Mouse (Mus musculus) kidney, embryonic 14.5 days (tissue): Measurements from ENCODE around the gene Myo10. TPM values are rescaled to one million over a fixed set of nuclear protein-coding genes. Genes with fewer than 3 reads are reported as not detected.

ENCODE experiments used
- ATAC-seq: fragments of 200-750 bp; cut with Nextera tagmentation; 2 replicates; pipeline ENCODE4 v1.8.0; 2017; ENCODE audit warnings: moderate number of reproducible peaks, mild to moderate bottlenecking, moderate TSS enrichment, moderate library complexity; ENCODE audit not compliant: low FRiP score, low TSS enrichment
- H3K27ac ChIP-seq: fragments of 300-500 bp; sonication (generic); 2 replicates; pipeline ENCODE4 v1.5.1; 2014; ENCODE audit warnings: low read depth, mild to moderate bottlenecking, low read length, moderate library complexity, mixed read lengths
- H3K27me3 ChIP-seq: fragments of 300-500 bp; sonication (generic); 2 replicates; pipeline ENCODE4 v1.6.1; 2014; ENCODE audit warnings: mild to moderate bottlenecking, low read length; ENCODE audit not compliant: control insufficient read depth, insufficient read depth
- H3K36me3 ChIP-seq: fragments of 300-500 bp; sonication (generic); 2 replicates; pipeline ENCODE4 v1.6.1; 2014; ENCODE audit warnings: low read length, mixed read lengths; ENCODE audit not compliant: control insufficient read depth, insufficient read depth
- H3K4me1 ChIP-seq: fragments of 300-500 bp; sonication (generic); 2 replicates; pipeline ENCODE4 v1.6.1; 2014; ENCODE audit warnings: low read length, mixed read lengths; ENCODE audit not compliant: control insufficient read depth, insufficient read depth
- H3K4me2 ChIP-seq: fragments of 300-500 bp; sonication (generic); replicated peaks from 2 replicates; pipeline ENCODE4 v1.6.1; 2014; ENCODE audit warnings: low read depth, mild to moderate bottlenecking, low read length
- H3K4me3 ChIP-seq: fragments of 300-500 bp; sonication (generic); 2 replicates; pipeline ENCODE4 v1.5.1; 2014; ENCODE audit warnings: mild to moderate bottlenecking, low read length
- H3K9ac ChIP-seq: fragments of 300-500 bp; sonication (generic); 2 replicates; pipeline ENCODE4 v1.6.1; 2014; ENCODE audit warnings: low read depth, mild to moderate bottlenecking, low read length, moderate library complexity
- H3K9me3 ChIP-seq: fragments of 300-500 bp; sonication (generic); 2 replicates; pipeline ENCODE4 v1.6.1; 2016; ENCODE audit warnings: low read length; ENCODE audit not compliant: control insufficient read depth
- WGBS: fragments of 180-500 bp; shearing (Covaris S2); extraction: QIAGEN DNeasy Blood & Tissue Kit; methylation state at CpG from one replicate; pipeline ENCODE4 v1.1.7; 2014; 5-methylcytosine and 5-hydroxymethylcytosine counted together
- polyA plus RNA-seq: library from polyadenylated mRNA; unstranded; fragments of >200 nt; fragmentation: Nextera tagmentation; extraction: Ambion mirVana; gene quantifications from 2 replicates; pipeline ENCODE4 v1.2.1, GENCODE M21; 2014

Gene Myo10
- polyA plus RNA-seq, 1 experiment from 2014 or later = 52.2 TPM

DNA sequence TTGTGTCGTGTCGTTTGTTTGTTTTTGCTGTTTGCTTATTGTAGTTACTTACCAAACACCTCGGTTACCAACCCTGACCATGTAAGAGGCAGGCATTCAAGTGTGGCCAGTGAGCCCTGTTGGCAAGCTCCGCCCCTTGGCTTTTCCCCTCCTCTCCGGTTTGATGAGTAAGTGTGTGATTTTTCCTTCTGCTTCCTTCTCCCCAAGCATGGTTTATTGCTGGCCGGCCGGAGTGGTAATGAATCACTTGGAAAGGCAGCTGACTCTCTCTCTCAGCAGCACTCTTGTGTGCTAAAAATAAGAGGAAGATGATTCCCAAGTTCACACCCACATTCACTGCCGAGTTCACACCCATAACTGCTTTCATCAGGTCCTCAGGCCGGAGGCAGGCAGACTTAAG lies 15.4 kb downstream of the Myo10 start:
- 35% methylated on average over 9 of the region's 9 CpGs for WGBS
- Histone ChIP-seq H3K9me3 (no peaks in the 10 kb centered on the region), H3K36me3 (no peaks in the 10 kb centered on the region), H3K4me1 (peaks cover 52% of the 10 kb centered on the region), H3K27me3 (no peaks in the 10 kb centered on the region), H3K27ac (0 out of 2 replicates have a peak overlapping the region, but pooled peaks have one; percentile 10), H3K4me3 (no peak overlapping the region), H3K9ac (no peak overlapping the region), H3K4me2 (no peak overlapping the region)
- ATAC-seq = peak; percentile 45; the same call in 1 of the 2 replicates

DNA sequence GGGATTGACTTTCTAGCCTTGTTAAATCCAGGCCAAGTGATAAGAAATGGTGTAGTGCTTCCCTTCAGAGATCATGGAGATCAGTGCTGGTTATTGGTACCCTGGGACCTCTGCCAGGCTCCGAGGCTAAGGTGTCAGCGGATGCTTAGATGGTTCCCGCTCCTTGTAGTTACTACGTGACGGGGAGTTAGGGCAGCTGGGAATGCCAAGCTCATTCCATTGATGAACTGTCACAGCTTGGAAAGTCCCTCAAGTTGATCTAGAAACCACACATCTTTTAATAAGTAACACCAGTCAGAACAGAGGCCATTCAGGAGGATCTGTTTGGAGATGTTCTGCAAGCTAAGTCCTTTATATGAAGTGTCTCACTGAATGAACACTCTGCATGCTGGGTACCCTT lies 16.9 kb downstream of the Myo10 start:
- no peaks in the 10 kb centered on the region for H3K36me3 ChIP-seq
- no peaks in the 10 kb centered on the region for H3K9me3 ChIP-seq
- no peak overlapping the region for H3K27ac ChIP-seq
- H3K4me2 ChIP-seq = no peak overlapping the region
- no peak overlapping the region for H3K4me3 ChIP-seq
- H3K27me3 ChIP-seq = no peaks in the 10 kb centered on the region
- peaks cover 49% of the 10 kb centered on the region for H3K4me1 ChIP-seq
- H3K9ac ChIP-seq = no peak overlapping the region
- WGBS = 89% methylated on average over 5 of the region's 5 CpGs
- ATAC-seq = no peak

DNA sequence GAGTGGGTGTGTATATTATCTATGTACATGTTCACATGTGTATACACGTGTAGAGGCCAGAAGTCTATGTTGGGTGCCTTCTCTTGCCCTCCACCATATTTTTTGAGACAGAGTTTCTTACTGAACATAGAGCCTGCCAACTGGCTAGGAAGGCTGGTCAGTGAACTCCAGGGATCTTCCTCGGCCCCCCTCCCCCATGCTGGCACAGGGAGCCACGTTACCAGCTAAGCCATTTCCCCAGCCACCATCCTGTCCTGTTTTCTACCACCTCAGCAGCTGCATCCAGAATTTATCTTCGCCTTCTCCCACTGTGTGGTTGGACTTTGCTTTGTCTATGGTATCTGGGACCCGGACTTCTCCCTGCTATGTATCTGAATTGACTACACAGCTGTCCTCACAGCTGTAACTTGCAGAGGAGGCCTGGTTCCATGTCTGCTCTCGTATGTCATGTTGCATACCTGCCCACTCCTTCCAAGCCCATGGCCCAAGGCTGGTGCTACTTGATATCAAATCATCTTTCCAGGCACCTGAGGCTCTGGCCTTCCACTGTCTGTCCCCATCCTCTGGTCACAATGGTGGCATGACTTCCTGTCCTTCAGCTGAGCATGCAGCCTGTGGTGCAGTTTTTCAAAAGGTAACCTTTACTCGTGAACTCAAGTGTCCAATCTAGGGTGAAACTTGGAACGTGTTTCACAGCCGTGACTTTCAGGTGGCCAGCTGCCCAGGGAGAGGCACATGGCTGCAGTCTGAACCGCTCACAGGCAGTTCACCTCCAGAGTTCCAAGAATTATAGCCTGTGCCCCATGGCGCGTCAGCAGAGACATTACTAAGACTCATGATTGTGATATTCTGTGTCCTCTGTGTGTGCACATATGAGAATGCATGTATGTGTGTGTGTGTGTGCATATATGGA lies 18.8 kb downstream of the Myo10 start:
- Histone ChIP-seq H3K4me1 (peaks cover 55% of the 10 kb centered on the region), H3K4me3 (no peak overlapping the region), H3K27me3 (no peaks in the 10 kb centered on the region), H3K36me3 (no peaks in the 10 kb centered on the region), H3K9me3 (no peaks in the 10 kb centered on the region), H3K4me2 (no peak overlapping the region), H3K27ac (no peak overlapping the region), H3K9ac (no peak overlapping the region)
- peak; percentile 9; the same call in 1 of the 2 replicates for ATAC-seq
- 66% methylated on average over 12 of the region's 12 CpGs for WGBS

DNA sequence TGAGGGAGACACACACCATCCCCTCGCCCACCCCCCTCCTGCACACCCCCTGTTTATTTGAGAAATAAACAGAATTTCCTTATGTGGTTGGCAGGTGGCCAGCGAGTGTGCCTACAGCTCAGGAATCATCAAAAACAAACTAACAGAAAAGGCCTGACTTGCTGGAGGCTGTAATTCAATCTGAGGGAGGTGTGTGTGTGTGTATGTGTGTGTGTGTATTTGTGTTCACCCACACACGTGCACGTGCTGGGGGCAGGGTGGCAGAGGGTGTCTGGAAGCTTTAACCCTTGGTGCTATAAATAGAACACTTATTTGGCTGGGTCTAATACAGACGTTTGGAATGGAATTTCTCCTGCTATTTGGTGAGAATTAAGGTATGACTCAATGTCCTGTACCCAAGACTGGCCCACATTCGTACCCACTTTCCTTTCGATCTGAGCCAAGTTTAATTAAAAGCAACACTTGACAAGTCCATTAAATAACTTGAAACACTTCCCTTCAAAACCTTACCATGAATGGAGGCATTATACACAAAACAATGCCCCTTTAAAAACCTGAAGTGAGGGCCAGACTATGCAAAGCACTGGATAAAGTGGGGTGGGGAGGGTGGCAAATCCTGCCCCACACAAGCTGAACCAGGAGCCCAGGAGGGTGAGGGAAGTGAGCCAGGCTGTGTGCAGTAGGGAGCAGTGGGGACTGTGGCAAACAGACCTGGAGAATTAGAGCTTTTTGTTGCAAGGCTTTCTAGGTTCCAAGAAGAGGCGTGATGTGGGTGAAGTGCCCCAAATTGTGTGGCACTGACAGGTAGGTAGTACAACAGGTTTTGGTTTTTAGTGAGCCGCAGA lies 20.1 kb downstream of the Myo10 start:
- Histone ChIP-seq H3K27me3 (no peaks in the 10 kb centered on the region), H3K9me3 (no peaks in the 10 kb centered on the region; the same call in 1 of the 2 replicates), H3K9ac (no peak overlapping the region), H3K4me3 (no peak overlapping the region), H3K4me1 (peaks cover 43% of the 10 kb centered on the region), H3K4me2 (no peak overlapping the region), H3K36me3 (no peaks in the 10 kb centered on the region; the same call in 1 of the 2 replicates), H3K27ac (peak overlapping the region; percentile 37; the same call in 1 of the 2 replicates)
- no peak for ATAC-seq
- 26% methylated on average over 9 of the region's 9 CpGs for WGBS

DNA sequence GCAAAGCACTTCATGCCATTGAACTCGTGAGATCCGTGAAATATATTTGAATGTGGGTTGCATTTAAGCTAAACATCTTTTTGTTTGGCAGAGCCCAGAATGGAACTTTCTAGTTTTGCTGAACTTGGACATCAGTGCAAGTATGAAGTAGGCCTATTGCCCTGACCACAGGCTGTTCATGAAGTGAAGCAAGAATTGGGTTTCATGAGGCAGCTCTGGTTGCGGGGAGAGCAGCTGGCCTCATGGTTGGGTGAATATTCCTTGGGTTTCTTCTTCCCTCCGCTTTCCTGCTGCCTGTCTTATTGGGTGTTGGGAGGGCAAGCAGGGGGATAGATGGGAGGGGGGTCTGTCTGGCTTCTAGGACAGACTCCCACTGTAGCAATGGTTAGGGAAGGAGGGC lies 23.5 kb downstream of the Myo10 start:
- Histone ChIP-seq H3K9me3 (peaks cover 4% of the 10 kb centered on the region; the same call in 1 of the 2 replicates), H3K4me3 (no peak overlapping the region), H3K4me1 (peaks cover 57% of the 10 kb centered on the region), H3K27me3 (no peaks in the 10 kb centered on the region), H3K27ac (peak overlapping the region; percentile 39; the same call in 1 of the 2 replicates), H3K9ac (no peak overlapping the region), H3K36me3 (no peaks in the 10 kb centered on the region; the same call in 1 of the 2 replicates), H3K4me2 (no peak overlapping the region)
- WGBS = 48% methylated on average over 4 of the region's 4 CpGs
- ATAC-seq = peak; percentile 49

GRCm38 (mm10) chr15:25648287-25648686 lies 26.0 kb downstream of the Myo10 start:
- no peak overlapping the region for H3K4me2 ChIP-seq
- peaks cover 52% of the 10 kb centered on the region for H3K4me1 ChIP-seq
- peak overlapping the region; percentile 55; the same call in 1 of the 2 replicates for H3K27ac ChIP-seq
- no peaks in the 10 kb centered on the region for H3K27me3 ChIP-seq
- H3K4me3 ChIP-seq = no peak overlapping the region
- H3K36me3 ChIP-seq = no peaks in the 10 kb centered on the region; the same call in 1 of the 2 replicates
- H3K9ac ChIP-seq = no peak overlapping the region
- ATAC-seq = peak; percentile 67; the same call in 1 of the 2 replicates
- H3K9me3 ChIP-seq = peaks cover 4% of the 10 kb centered on the region; the same call in 1 of the 2 replicates
- 66% methylated on average over 2 of the region's 2 CpGs for WGBS

- WGBS = 53% methylated on average over 5 of the region's 5 CpGs
- Histone ChIP-seq H3K27ac (no peak overlapping the region), H3K9me3 (peaks cover 4% of the 10 kb centered on the region; the same call in 1 of the 2 replicates), H3K4me2 (no peak overlapping the region), H3K4me1 (peaks cover 47% of the 10 kb centered on the region), H3K9ac (no peak overlapping the region), H3K4me3 (no peak overlapping the region), H3K27me3 (no peaks in the 10 kb centered on the region), H3K36me3 (no peaks in the 10 kb centered on the region; the same call in 1 of the 2 replicates)
- ATAC-seq = no peak
Measured at GRCm38 (mm10) chr15:25650371-25650770, 28.0 kb downstream of the Myo10 start.

- no peaks in the 10 kb centered on the region for H3K27me3 ChIP-seq
- peaks cover 45% of the 10 kb centered on the region for H3K4me1 ChIP-seq
- H3K4me3 ChIP-seq = no peak overlapping the region
- peaks cover 4% of the 10 kb centered on the region; the same call in 1 of the 2 replicates for H3K9me3 ChIP-seq
- no peak overlapping the region for H3K9ac ChIP-seq
- H3K27ac ChIP-seq = no peak overlapping the region
- no peaks in the 10 kb centered on the region; the same call in 1 of the 2 replicates for H3K36me3 ChIP-seq
- no peak for ATAC-seq
- 37% methylated on average over 7 of the region's 7 CpGs for WGBS
- H3K4me2 ChIP-seq = no peak overlapping the region
Measured at GRCm38 (mm10) chr15:25651820-25652219, 29.5 kb downstream of the Myo10 start.
